Mouse (Mus musculus) layer of hippocampus, postnatal 10 days (tissue): Measurements from ENCODE around the gene Lce1d. TPM values are rescaled to one million over a fixed set of nuclear protein-coding genes. Genes with fewer than 3 reads are reported as not detected.
"Not testable (repeated sequence)": the region's sequence is repeated elsewhere in the genome, so short reads cannot be mapped to it uniquely, and the experiment has no call there.

Experiments used
- DNase-seq, 2 experiments: peaks; one replicate each; pipeline ENCODE4 v3.0.0; 2021; ENCODE audit warnings: low spot score in 2 of 2
- long read RNA-seq: library from polyadenylated mRNA; stranded (forward); transcript quantifications from one replicate; pipeline ENCODE4 v2.0.0, GENCODE M21; 2023
- total RNA-seq, 2 experiments: library from RNA; stranded (reverse); gene quantifications; 2 replicates each; pipeline ENCODE4 v1.2.3; 2021

The Lce1d gene
- total RNA-seq: not detected
- long read RNA-seq: 0 reads

DNA sequence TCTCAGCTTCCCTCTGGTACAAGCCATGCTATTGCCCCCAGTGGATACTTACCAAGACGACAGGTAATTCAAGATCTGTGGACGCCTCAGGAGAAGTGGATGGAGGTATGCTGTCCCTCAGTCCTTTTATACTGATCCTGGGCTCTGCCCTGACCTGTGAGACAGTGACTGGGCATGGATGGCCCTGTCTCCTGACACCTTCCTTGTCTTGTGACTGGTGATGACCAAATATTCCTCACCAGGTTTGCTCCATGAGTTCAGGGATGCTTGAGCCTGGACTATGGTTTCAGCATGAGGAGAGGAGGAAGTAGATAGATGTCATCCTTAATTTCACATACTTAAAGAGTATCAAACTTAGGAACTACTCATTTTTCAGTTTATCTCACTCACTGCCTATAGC lies at the start of gene Lce1d:
TSS of gene Lce1d (minus strand) at position 101 of the 400 bp plus-strand sequence.
- DNase-seq: no peak

DNA sequence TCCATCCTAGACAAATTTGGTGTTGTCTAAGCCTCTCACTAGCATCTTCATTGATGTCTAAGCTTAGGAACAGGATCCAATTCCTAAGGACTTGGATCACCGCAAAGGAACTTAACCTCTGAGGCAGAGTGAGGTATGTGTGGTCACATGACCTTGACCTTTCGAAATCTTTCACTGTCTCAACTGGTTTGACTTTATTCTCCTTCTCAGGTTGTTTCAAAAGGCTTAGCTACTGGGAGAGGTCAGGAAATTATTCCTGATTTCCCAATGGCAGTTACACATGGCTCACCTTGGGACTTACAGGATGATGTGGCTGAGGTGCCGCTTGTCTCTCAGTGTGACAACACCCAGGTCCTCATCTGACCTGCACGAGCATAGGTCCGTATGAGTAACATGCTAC lies 35.6 kb upstream of the Lce1d start:
- DNase-seq: no peak

DNA sequence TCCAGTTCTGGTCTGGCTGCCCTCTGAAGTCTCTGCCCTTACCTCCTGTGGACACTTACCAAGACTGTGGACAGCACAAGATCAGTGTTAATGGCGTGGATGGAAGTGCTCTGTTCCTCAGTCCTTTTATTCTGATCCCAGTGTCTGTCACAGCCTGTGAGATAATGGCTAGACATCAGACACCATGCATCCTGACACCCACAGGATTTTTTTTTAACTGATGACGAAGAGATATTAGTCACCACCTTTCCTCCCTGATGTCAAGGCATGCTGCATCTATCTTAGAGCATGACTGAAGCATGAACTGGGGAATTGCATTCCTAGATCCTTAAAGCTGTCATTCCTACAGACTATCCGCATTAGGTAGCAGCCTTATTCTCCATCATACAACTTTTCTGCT lies 33.2 kb upstream of the Lce1d start, which contains the start of gene Lce1f:
TSS of gene Lce1f (minus strand) at position 101 of the 400 bp plus-strand sequence.
- no peak for DNase-seq

- DNase-seq: no peak
Measured at GRCm38 (mm10) chr3:92715122-92715521, 28.1 kb upstream of the Lce1d start.

- no peak for DNase-seq
Measured at GRCm38 (mm10) chr3:92708974-92709373, 22.0 kb upstream of the Lce1d start, which contains the start of gene Lce1e. Lce1e (minus strand) TSS chr3:92709074.

DNA sequence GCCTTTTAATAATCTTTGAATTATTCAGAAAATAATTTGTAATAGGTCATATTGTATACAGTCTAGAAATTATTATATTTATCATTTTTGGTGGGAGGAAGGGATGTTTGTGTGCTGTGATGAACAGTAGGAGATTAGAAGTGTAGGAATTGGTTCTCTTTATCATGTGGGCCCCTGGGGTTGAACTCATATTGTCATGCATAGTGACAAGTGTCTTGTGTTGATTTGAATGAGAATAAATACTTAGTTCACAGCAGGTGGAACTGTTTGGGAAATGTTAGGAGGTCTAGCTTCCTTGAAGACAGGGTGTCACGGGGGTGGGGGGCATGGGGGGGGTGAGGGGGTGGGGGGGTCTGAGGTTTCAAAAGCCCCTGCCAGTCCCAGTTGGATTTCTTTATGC lies 7.6 kb upstream of the Lce1d start:
- DNase-seq: no peak

GRCm38 (mm10) chr3:92691688-92692087 lies 4.7 kb upstream of the Lce1d start:
- no peak for DNase-seq

DNA sequence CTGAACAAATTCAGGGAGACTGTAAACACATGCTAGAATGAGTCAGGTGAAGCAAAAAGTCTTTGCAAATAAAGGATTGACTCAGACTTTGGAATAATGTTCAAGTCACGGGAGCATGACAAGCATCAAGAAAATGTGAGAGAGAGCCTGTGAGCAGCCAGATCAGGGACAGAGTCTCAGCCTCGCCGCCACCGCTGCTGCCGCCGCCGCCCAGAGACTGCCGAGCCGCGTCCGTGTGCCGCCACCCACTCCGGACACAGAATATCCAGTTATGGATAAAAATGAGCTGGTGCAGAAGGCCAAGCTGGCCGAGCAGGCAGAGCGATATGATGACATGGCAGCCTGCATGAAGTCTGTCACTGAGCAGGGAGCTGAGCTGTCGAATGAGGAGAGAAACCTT lies 2.1 kb upstream of the Lce1d start:
- DNase-seq: not testable (repeated sequence)

GRCm38 (mm10) chr3:92678947-92679346 lies 8.1 kb downstream of the Lce1d start, which contains the start of gene Lce1c:
Lce1c (plus strand) TSS chr3:92679247.
- DNase-seq: no peak

GRCm38 (mm10) chr3:92670215-92670614 lies 16.8 kb downstream of the Lce1d start, which contains the start of gene Lce1a2:
Lce1a2 (minus strand) TSS chr3:92670315.
- DNase-seq: no peak

- no peak for DNase-seq
Measured at GRCm38 (mm10) chr3:92656826-92657225, 30.2 kb downstream of the Lce1d start, which contains the start of gene Lce1b. Lce1b (minus strand) TSS chr3:92656926.

GRCm38 (mm10) chr3:92648207-92648606 lies 38.8 kb downstream of the Lce1d start, which contains the start of gene Lce1a1:
Lce1a1 (minus strand) TSS chr3:92648307.
- no peak for DNase-seq

DNA sequence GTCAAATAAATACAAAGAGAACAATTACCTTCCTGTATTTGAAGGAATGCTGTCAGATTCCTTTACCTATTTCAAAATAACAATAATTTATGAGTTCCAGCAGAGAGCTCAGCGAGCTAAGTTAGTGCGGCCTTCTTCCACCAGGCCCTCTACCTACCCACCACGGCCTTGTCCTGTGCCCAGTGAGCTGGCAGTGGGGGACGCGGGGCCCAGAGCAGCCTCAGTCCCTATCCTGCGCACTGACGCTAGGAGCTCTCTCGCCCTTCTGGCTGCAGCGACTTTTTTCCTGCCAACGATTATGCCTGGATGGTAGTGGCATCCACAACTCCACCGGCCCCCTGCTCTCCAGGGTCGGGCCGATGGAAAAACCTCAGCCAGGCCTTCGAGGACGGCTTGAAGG lies 47.2 kb downstream of the Lce1d start:
- DNase-seq: no peak

DNA sequence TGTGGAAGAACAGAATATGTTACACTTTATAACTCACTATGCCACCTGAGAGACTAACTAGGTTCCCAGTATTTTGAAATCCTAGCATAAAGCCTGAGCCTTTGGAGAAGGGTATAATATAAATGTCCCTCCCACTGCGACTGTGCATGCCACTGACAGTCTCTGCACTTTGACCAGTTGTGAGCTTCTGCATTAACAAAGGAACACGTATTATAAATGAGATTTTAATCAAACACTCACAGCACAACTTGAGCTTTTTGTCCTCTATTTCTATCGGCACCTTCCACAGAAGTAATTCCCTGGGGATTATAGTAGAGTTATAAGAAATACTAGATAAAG lies 48.4 kb downstream of the Lce1d start:
- no peak for DNase-seq

- DNase-seq: no peak
Measured at GRCm38 (mm10) chr3:92637745-92638652, 49.0 kb downstream of the Lce1d start.

Other genes with a start within 250 kb of the Lce1d start
- gene Sprr1b, start 248.4 kb downstream of the Lce1d start, total RNA-seq: not detected
- not detected for gene Sprr3, start 228.5 kb downstream of the Lce1d start, total RNA-seq
- not detected for gene Sprr1a, start 201.3 kb downstream of the Lce1d start, total RNA-seq
- gene Sprr4, start 186.7 kb downstream of the Lce1d start, total RNA-seq: not detected
- not detected for gene 2310046K23Rik, start 152.7 kb downstream of the Lce1d start, total RNA-seq
- gene Ivl, start 113.5 kb downstream of the Lce1d start, total RNA-seq: not detected
- gene Smcp, start 98.2 kb downstream of the Lce1d start, total RNA-seq: not detected
- gene 2210017I01Rik, start 79.7 kb downstream of the Lce1d start, total RNA-seq: not detected
- not detected for gene Lce6a, start 65.5 kb downstream of the Lce1d start, total RNA-seq
- not detected for gene Lce1a1, start 38.9 kb downstream of the Lce1d start, total RNA-seq
- not detected for gene Lce1b, start 30.3 kb downstream of the Lce1d start, total RNA-seq
- not detected for gene Lce1a2, start 16.9 kb downstream of the Lce1d start, total RNA-seq
- not detected for gene Lce1c, start 8.0 kb downstream of the Lce1d start, total RNA-seq
- not detected for gene Lce1e, start 21.9 kb upstream of the Lce1d start, total RNA-seq
- gene Lce1f, start 33.1 kb upstream of the Lce1d start, total RNA-seq: not detected
- not detected for gene Gm38119, start 51.9 kb upstream of the Lce1d start, total RNA-seq
- not detected for gene Lce1g, start 65.1 kb upstream of the Lce1d start, total RNA-seq
- not detected for gene Lce1h, start 77.9 kb upstream of the Lce1d start, total RNA-seq
- not detected for gene Lce1i, start 91.7 kb upstream of the Lce1d start, total RNA-seq
- gene Lce1j, start 103.3 kb upstream of the Lce1d start, total RNA-seq: not detected
- gene Lce1k, start 120.7 kb upstream of the Lce1d start, total RNA-seq: not detected
- gene Kprp, start 140.0 kb upstream of the Lce1d start, total RNA-seq: not detected
- not detected for gene Lce1l, start 164.1 kb upstream of the Lce1d start, total RNA-seq
- not detected for gene 2310050C09Rik, start 183.0 kb upstream of the Lce1d start, total RNA-seq
- gene Lce3a, start 239.0 kb upstream of the Lce1d start, total RNA-seq: not detected
- not detected for gene Lce3b, start 245.8 kb upstream of the Lce1d start, total RNA-seq